Mouse (Mus musculus): ENCODE results near the gene Fpr-rs7. TPM values are rescaled to one million over a fixed set of nuclear protein-coding genes. Genes with fewer than 3 reads are reported as not detected.

Gene Fpr-rs7
- not detected for total RNA-seq (2023)

GRCm38 (mm10) chr17:20114126-20114525 lies at the start of gene Fpr-rs7:
TSS of gene Fpr-rs7 (minus strand) at chr17:20114226.

Other genes starting within 250 kb of the Fpr-rs7 start
- gene Vmn2r104, start 65.9 kb downstream of the Fpr-rs7 start, total RNA-seq (2023): not detected
- gene Fpr-rs6, start 68.9 kb upstream of the Fpr-rs7 start, total RNA-seq (2023): not detected
- not detected for gene Vmn2r105, start 120.8 kb upstream of the Fpr-rs7 start, total RNA-seq (2023)
- gene Vmn2r106, start 171.3 kb upstream of the Fpr-rs7 start, total RNA-seq (2023): not detected
- gene Vmn2r107, start 231.0 kb upstream of the Fpr-rs7 start, total RNA-seq (2023): not detected

All from B cell, adult 67 days (primary cell).